Mouse (Mus musculus) cortical plate, adult 2 months (tissue): ENCODE data around the gene Lef1. TPM values are rescaled to one million over a fixed set of nuclear protein-coding genes. Genes with fewer than 3 reads are reported as not detected.

ENCODE experiments used
- H3K27ac ChIP-seq: fragments of 200-500 bp; 2 replicates; pipeline ENCODE4 v1.5.1; 2012; ENCODE audit warnings: low read length, control low read depth, inconsistent platforms; ENCODE audit not compliant: insufficient read depth
- H3K4me1 ChIP-seq: fragments of 200-500 bp; 2 replicates; pipeline ENCODE4 v1.6.1; 2011; ENCODE audit warnings: low read length; ENCODE audit not compliant: control insufficient read depth, insufficient read depth
- H3K4me3 ChIP-seq: fragments of 200-500 bp; 2 replicates; pipeline ENCODE4 v1.5.1; 2011; ENCODE audit warnings: mild to moderate bottlenecking, low read length, control low read depth; ENCODE audit not compliant: insufficient read depth
- CTCF ChIP-seq: fragments of 200-500 bp; IDR thresholded peaks from 2 replicates; pipeline ENCODE4 v1.5.1; 2011; ENCODE audit warnings: mild to moderate bottlenecking, control low read depth, low read length; ENCODE audit not compliant: insufficient read depth; ENCODE audit errors: extremely low read depth
- POLR2A ChIP-seq: fragments of 200-500 bp; IDR thresholded peaks from 2 replicates; pipeline ENCODE4 v1.6.1; 2011; ENCODE audit warnings: mild to moderate bottlenecking, low read length, control low read depth; ENCODE audit not compliant: insufficient read depth; ENCODE audit errors: extremely low read depth
- polyA plus RNA-seq: library from polyadenylated mRNA; depleted of rRNA; stranded (reverse); fragments of >200 nt; gene quantifications from 2 replicates; pipeline ENCODE4 v1.2.3, GENCODE M21; 2012

Gene Lef1
- polyA plus RNA-seq, 1 experiment: 10.1 TPM

GRCm38 (mm10) chr3:131137119-131137781 lies 27.0 kb downstream of the Lef1 start:
- Histone ChIP-seq H3K4me3 (no peak overlapping the region), H3K4me1 (peaks cover 3% of the 10 kb centered on the region; the same call in 1 of the 2 replicates), H3K27ac (no peak overlapping the region)
- TF ChIP-seq CTCF (no peak), POLR2A (no peak)

GRCm38 (mm10) chr3:131138224-131138623 lies 28.0 kb downstream of the Lef1 start:
- TF ChIP-seq CTCF (no peak), POLR2A (no peak)
- Histone ChIP-seq H3K4me3 (no peak overlapping the region), H3K4me1 (peaks cover 3% of the 10 kb centered on the region; the same call in 1 of the 2 replicates), H3K27ac (no peak overlapping the region)

- Histone ChIP-seq H3K27ac (no peak overlapping the region), H3K4me1 (peaks cover 3% of the 10 kb centered on the region; the same call in 1 of the 2 replicates), H3K4me3 (no peak overlapping the region)
- no peak for TF ChIP-seq CTCF
- TF ChIP-seq POLR2A: no peak
These were observed 28.5 kb downstream of the Lef1 start for GRCm38 (mm10) chr3:131138797-131139196.

GRCm38 (mm10) chr3:131139345-131140090 lies 29.2 kb downstream of the Lef1 start:
- no peak for TF ChIP-seq CTCF
- TF ChIP-seq POLR2A: no peak
- Histone ChIP-seq H3K4me1 (peaks cover 3% of the 10 kb centered on the region; the same call in 1 of the 2 replicates), H3K27ac (no peak overlapping the region), H3K4me3 (no peak overlapping the region)

GRCm38 (mm10) chr3:131140091-131140462 lies 29.8 kb downstream of the Lef1 start:
- no peak overlapping the region for H3K4me3 ChIP-seq
- TF ChIP-seq POLR2A (no peak), CTCF (no peak)
- H3K4me1 ChIP-seq: peaks cover 3% of the 10 kb centered on the region; the same call in 1 of the 2 replicates
- no peak overlapping the region for H3K27ac ChIP-seq

GRCm38 (mm10) chr3:131141546-131141945 lies 31.3 kb downstream of the Lef1 start:
- H3K27ac ChIP-seq: no peak overlapping the region
- peaks cover 3% of the 10 kb centered on the region; the same call in 1 of the 2 replicates for H3K4me1 ChIP-seq
- H3K4me3 ChIP-seq: no peak overlapping the region
- no peak for TF ChIP-seq CTCF
- no peak for TF ChIP-seq POLR2A

GRCm38 (mm10) chr3:131144250-131144649 lies 34.0 kb downstream of the Lef1 start:
- H3K4me1 ChIP-seq: 0 out of 2 replicates have a peak, but pooled peaks cover 2% of the 10 kb centered on the region
- TF ChIP-seq CTCF (no peak), POLR2A (no peak)
- H3K27ac ChIP-seq: no peak overlapping the region
- no peak overlapping the region for H3K4me3 ChIP-seq

- Histone ChIP-seq H3K4me1 (no peaks in the 10 kb centered on the region), H3K27ac (no peak overlapping the region), H3K4me3 (no peak overlapping the region)
- TF ChIP-seq POLR2A (no peak), CTCF (no peak)
These were observed 42.6 kb downstream of the Lef1 start for GRCm38 (mm10) chr3:131152921-131153320.

GRCm38 (mm10) chr3:131153896-131154295 lies 43.6 kb downstream of the Lef1 start:
- Histone ChIP-seq H3K4me1 (no peaks in the 10 kb centered on the region), H3K27ac (no peak overlapping the region), H3K4me3 (no peak overlapping the region)
- no peak for TF ChIP-seq CTCF
- no peak for TF ChIP-seq POLR2A

GRCm38 (mm10) chr3:131154576-131154975 lies 44.3 kb downstream of the Lef1 start:
- Histone ChIP-seq H3K27ac (no peak overlapping the region), H3K4me1 (no peaks in the 10 kb centered on the region), H3K4me3 (no peak overlapping the region)
- TF ChIP-seq CTCF (no peak), POLR2A (no peak)
